Mouse (Mus musculus) CD4-positive, CD25-positive, alpha-beta regulatory T cell, adult 2 months (primary cell): ENCODE data around the gene Tiam2.
"Not testable (repeated sequence)": the region's sequence is repeated elsewhere in the genome, so short reads cannot be mapped to it uniquely, and the experiment has no call there.

Experiments
- DNase-seq: peaks from one replicate; pipeline ENCODE4 v3.0.0-alpha.2; 2012; ENCODE audit warnings: low read depth, low spot score

Gene Tiam2

GRCm38 (mm10) chr17:3338821-3339220 is 12.4 kb downstream of the Tiam2 start:
- DNase-seq = no peak

DNA sequence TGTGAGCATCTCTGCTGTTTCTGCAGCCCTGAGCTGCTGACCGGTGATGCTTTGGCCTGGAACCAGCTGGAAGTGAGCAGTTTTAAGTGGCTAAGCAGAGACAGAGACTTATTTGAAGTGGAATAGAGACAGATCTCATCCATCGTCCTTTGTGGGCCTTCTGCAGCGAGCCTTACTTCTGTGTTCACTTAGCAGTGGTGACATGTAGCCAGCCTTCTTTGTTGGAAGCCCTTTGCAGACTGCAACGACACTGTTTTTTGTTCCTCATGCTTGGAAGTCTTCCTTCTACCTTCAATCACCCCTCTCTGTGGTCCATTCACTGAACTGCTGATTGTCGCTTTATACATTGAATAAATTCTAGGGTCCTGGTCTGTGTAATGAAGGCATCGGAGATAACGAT is 18.5 kb downstream of the Tiam2 start:
- no peak for DNase-seq

- DNase-seq = no peak
These were observed 19.0 kb downstream of the Tiam2 start for GRCm38 (mm10) chr17:3345276-3345885.

DNA sequence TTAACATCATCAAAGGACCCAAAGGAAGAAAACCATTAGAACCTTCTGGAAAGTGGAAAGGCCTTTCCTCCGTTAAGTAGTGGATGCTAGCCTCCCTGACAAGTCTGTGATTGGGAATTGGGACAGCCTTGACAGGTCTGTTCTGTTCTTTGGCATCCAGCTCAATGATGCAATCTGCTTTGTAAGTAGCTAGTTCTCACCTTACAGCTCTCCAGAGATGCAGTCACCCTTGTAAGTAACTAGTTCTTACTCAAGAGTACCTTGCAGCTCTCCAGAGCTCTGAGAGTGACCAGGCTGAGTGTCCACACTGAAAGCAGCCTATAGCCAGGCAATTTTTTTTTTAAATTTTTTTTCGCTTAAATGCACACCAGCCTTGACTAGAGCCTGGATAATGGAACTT is 21.4 kb downstream of the Tiam2 start:
- DNase-seq = no peak

DNA sequence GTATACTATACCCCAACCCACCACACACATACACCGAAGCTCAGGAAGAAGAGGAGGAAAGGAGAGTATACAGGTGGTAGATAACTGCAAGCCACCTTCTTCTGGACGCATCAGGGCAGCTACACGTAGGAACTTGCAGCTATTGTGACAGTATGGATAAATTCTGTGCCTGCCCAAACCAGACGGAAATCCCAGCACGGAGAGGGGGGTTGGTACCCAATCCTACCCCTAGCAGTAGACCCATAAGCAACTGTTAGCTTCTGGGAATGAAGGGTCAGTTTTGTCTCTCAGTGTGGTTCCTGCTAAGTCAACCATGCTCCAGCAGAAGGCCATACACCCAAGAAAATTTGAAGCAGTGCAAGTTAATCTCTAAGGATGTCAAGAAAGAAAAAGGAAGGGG is 23.0 kb downstream of the Tiam2 start:
- DNase-seq = no peak

DNA sequence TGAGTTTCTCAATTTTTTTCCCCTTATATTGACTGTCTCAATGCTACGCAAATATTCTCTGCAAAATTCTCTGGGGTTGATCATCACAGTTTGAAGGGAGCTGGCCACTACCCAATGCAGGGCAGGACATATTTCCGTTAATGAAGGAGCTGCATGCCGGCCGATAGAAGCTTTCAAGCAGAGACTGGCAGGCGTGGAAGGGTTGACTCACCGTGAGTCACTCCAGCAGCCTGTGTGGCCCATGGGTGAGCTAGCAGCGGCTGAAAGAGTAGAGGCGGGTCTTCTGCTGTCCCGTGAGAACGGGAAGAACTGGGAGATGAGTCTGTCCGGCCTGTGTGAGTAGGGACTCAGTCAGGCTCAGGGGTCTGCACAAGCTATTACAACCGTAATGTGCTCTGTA is 23.6 kb downstream of the Tiam2 start:
- no peak for DNase-seq

DNA sequence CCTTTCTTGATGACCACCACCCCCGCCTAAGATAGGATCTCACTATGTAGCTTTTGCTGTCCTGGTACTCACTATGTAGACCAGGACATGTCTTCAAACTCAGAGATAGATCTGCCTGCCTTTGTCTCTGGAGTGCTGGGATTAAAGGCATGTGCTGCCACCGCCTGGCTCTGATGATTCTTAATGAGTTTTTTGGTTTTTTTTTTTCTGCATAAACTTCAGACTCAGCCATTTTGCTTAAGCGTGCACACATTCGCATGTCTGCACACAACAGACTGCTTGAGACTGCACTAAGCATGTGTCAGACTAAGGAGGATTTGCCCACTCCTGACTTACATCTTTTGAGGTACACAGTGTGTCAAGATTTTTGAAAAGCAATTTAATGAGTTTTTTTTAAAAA is 24.0 kb downstream of the Tiam2 start:
- DNase-seq = no peak

DNA sequence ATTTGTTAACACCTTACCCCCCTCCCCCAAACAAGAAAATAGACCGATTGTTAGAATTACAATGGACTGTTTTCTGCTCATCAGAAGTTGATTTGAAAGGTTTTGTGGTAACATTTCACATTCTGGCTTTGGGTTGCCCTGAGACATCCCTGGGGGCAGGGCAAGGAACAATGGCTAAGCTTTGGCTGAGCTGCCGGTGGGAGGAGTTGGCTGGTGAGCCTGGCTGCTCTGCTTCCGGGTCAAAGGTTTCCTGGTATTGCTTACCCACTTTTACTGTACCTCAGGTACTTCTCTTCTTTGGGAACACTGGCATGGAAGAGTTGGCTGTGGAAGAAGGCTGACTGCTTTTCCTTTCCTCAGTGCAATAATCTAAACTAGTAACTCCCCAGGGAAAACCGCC is 25.3 kb downstream of the Tiam2 start:
- no peak for DNase-seq

- not testable (repeated sequence) for DNase-seq
These were observed 26.8 kb downstream of the Tiam2 start for GRCm38 (mm10) chr17:3353141-3353540.

GRCm38 (mm10) chr17:3354856-3355255 is 28.5 kb downstream of the Tiam2 start:
- no peak for DNase-seq

GRCm38 (mm10) chr17:3356633-3357365 is 30.4 kb downstream of the Tiam2 start:
- DNase-seq = no peak

GRCm38 (mm10) chr17:3360236-3360635 is 33.9 kb downstream of the Tiam2 start:
- no peak for DNase-seq

GRCm38 (mm10) chr17:3361751-3362150 is 35.4 kb downstream of the Tiam2 start:
- no peak for DNase-seq

DNA sequence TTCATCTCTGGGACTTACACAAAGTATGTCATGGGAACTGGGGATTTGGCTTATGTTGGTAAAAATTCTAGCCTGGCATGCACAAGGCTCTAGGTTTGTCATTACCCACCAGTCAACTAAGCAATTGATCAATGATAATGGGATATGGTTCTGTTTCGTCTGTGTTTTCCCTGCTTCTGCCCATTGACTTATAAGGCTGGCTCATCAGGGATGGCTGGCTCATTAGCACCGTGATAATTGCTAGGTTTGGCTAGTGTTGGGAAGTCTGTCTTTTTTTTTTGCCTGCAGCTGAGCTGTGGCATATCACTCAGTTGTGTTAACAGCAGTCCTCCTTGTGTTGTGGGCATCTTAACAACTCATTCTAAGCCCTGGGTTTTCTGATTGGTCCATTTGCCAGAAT is 36.8 kb downstream of the Tiam2 start:
- DNase-seq = no peak

DNA sequence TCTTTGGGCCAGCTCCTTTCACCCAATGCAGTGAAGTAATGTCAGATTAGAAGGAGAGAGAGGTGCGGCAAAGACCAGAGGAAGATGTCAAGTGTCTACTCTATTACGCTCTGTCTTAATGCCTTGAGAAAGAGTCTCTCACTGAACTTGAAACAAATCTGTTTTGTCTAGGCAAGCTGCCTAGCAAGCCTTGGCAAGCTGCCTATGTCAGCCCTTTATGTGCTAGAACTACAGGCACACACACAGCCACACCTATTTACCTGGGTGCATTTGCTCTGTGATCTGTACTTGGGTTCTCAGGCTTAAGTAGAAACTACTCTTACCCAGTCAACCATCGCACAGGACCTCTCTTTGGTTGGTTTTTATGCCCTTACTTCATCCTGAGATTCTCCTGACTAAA is 40.4 kb downstream of the Tiam2 start:
- no peak for DNase-seq

- no peak for DNase-seq
These were observed 42.0 kb downstream of the Tiam2 start for GRCm38 (mm10) chr17:3368386-3368785.

GRCm38 (mm10) chr17:3369631-3370030 is 43.3 kb downstream of the Tiam2 start:
- no peak for DNase-seq

GRCm38 (mm10) chr17:3378606-3379005 is 52.2 kb downstream of the Tiam2 start:
- DNase-seq = no peak

GRCm38 (mm10) chr17:3379753-3380588 is 53.6 kb downstream of the Tiam2 start:
- no peak for DNase-seq

DNA sequence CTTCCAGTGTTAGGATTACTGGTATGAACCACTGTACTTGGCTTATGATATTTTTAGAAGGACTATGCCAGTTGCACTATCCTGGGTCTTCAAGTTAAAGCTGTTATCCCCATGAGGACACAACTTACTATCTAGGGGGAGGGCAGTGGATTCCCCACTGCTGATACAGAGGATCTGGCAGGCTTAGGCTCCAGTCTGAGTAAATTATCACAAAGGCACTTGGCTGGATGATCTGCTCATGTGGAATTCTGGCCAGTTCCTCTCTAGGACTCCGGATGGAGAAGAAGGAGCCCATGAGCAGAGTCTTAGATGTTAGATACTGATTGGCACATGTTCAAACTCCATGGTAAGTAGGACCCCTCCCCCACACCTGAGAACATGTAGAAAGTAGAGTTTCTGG is 59.0 kb downstream of the Tiam2 start:
- DNase-seq = no peak

DNA sequence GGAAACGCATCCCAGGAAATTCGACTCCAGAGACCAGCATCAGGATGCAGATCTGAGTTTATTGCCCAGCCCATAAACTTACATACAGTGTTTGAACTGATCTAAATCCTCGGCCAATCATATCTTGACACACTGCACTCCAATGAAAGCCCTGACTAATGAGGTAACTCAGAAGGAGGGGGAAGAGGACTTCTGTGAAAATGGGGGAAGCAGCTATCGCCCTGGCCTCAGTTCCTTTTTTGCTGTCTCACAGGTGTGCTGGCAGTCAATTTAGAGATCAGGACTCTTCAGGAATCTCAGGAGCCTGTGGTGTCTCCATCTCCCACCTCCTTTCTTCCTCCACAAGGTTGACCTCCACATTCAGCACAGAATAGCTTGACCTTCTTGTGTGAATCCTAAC is 61.4 kb downstream of the Tiam2 start:
- no peak for DNase-seq

DNA sequence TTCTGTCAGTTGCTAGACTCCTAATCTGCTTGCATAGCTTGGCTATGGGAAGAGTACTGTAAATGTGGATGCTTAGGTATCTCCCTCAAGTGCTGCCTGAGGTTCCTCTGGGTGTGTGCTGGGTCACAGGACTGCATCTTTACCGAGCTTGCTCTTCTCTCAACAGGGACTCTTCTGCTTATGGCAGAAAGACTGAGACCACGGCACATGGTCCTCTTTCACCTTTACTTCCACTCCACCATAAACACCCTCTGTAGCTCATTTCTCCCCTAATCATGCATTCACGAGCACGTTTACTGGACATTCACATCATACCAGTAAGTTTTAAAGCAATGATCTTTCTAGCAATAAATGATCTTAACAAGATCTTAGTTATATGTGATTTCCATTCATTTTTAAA is 63.4 kb downstream of the Tiam2 start:
- no peak for DNase-seq

GRCm38 (mm10) chr17:3393981-3394380 is 67.6 kb downstream of the Tiam2 start:
- DNase-seq = no peak
